Mouse (Mus musculus): ENCODE measurements around the gene Serf2. TPM values are rescaled to one million over a fixed set of nuclear protein-coding genes. Genes with fewer than 3 reads are reported as not detected.
"Not testable (repeated sequence)": the region's sequence is repeated elsewhere in the genome, so short reads cannot be mapped to it uniquely, and the experiment has no call there.

Serf2 gene
- total RNA-seq, 2 experiments from 2014 or later: 133 to 149 TPM

- DNase-seq; intact Hi-C loops (cut with DNase I): not testable (repeated sequence)
Measured at GRCm38 (mm10) chr2:121484403-121484802, 35.4 kb downstream of the Serf2 start.

- DNase-seq; intact Hi-C loops (cut with DNase I): not testable (repeated sequence)
Measured at GRCm38 (mm10) chr2:121501550-121501949, 52.6 kb downstream of the Serf2 start.

- peak; percentile 84 for DNase-seq
- intact Hi-C loops (cut with DNase I): not testable (repeated sequence)
Measured at GRCm38 (mm10) chr2:121505942-121506882, 57.2 kb downstream of the Serf2 start, which contains the start of the genes Mfap1a and Wdr76. Gene Mfap1a (minus strand): TSS chr2:121506665. Gene Wdr76 (plus strand): TSS chr2:121506723.

- no peak for DNase-seq
- intact Hi-C loops (cut with DNase I): no loop called here
Measured at GRCm38 (mm10) chr2:121507173-121507950, 58.4 kb downstream of the Serf2 start.

Small RNA genes lying within 50 kb of the gene (microRNA-seq; reads per million reads assigned to microRNA genes)
- not detected for gene Gm22953

Other genes starting within 250 kb of the Serf2 start
- 100 to 1,000 TPM; 238 to 265 TPM for gene Trp53bp1, start 177.8 kb upstream of the Serf2 start, total RNA-seq (2021)
- gene Map1a, start 159.6 kb upstream of the Serf2 start, total RNA-seq (2021): 100 to 1,000 TPM; 161 to 189 TPM
- 10 to 100 TPM; 24.7 to 30.8 TPM for gene Ppip5k1, start 93.8 kb upstream of the Serf2 start, total RNA-seq (2021)
- gene Ckmt1, start 91.5 kb upstream of the Serf2 start, total RNA-seq (2021): 100 to 1,000 TPM; 119 to 134 TPM
- not detected for gene Strc, start 62.0 kb upstream of the Serf2 start, total RNA-seq (2021)
- gene Pdia3, start 35.4 kb upstream of the Serf2 start, total RNA-seq (2021): 100 to 1,000 TPM; 214 to 225 TPM
- gene Catsper2, start 35.4 kb upstream of the Serf2 start, total RNA-seq (2021): 1 to 10 TPM; 6.1 to 8.3 TPM
- not detected for gene Ell3, start 4.9 kb upstream of the Serf2 start, total RNA-seq (2021)
- gene Hypk, start 4.1 kb downstream of the Serf2 start, total RNA-seq (2021): 10 to 100 TPM; 28.1 to 28.9 TPM
- 1 to 10 TPM; 2.7 to 3.0 TPM for gene Serinc4, start 7.6 kb downstream of the Serf2 start, total RNA-seq (2021)
- gene Mfap1b, start 24.9 kb downstream of the Serf2 start, total RNA-seq (2021): 10 to 100 TPM; 33.9 to 37.8 TPM
- 10 to 100 TPM; 30.5 to 32.4 TPM for gene Mfap1a, start 57.5 kb downstream of the Serf2 start, total RNA-seq (2021)
- gene Wdr76, start 57.5 kb downstream of the Serf2 start, total RNA-seq (2021): 1 to 10 TPM; 4.5 to 5.8 TPM